Mouse (Mus musculus) hindbrain, embryonic 15.5 days (tissue): ENCODE measurements around the gene Nhsl1. TPM values are rescaled to one million over a fixed set of nuclear protein-coding genes. Genes with fewer than 3 reads are reported as not detected.

Experiments
- ATAC-seq: fragments of 200-750 bp; cut with Nextera tagmentation; 2 replicates; pipeline ENCODE4 v1.8.0; 2017; ENCODE audit warnings: low read depth, moderate number of reproducible peaks, moderate TSS enrichment; ENCODE audit not compliant: low FRiP score
- H3K27ac ChIP-seq: fragments of 300-500 bp; sonication (generic); replicated peaks from 2 replicates; pipeline ENCODE4 v1.5.1; 2015; ENCODE audit warnings: mild to moderate bottlenecking, inconsistent platforms
- H3K27me3 ChIP-seq: fragments of 300-500 bp; sonication (generic); 2 replicates; pipeline ENCODE4 v1.6.1; 2015; ENCODE audit warnings: control low read depth, inconsistent platforms
- H3K36me3 ChIP-seq: fragments of 300-500 bp; sonication (generic); 2 replicates; pipeline ENCODE4 v1.6.1; 2015; ENCODE audit warnings: control low read depth, inconsistent platforms
- H3K4me1 ChIP-seq: fragments of 300-500 bp; sonication (generic); replicated peaks from 2 replicates; pipeline ENCODE4 v1.6.1; 2015; ENCODE audit warnings: control low read depth, inconsistent platforms
- H3K4me2 ChIP-seq: fragments of 300-500 bp; sonication (generic); 2 replicates; pipeline ENCODE4 v1.6.1; 2015; ENCODE audit warnings: moderate library complexity, mild to moderate bottlenecking, inconsistent platforms
- H3K4me3 ChIP-seq: fragments of 300-500 bp; sonication (generic); 2 replicates; pipeline ENCODE4 v1.5.1; 2015; ENCODE audit warnings: mild to moderate bottlenecking, inconsistent platforms
- H3K9ac ChIP-seq: fragments of 300-500 bp; sonication (generic); 2 replicates; pipeline ENCODE4 v1.6.1; 2015; ENCODE audit warnings: inconsistent platforms
- H3K9me3 ChIP-seq: fragments of 300-500 bp; sonication (generic); 2 replicates; pipeline ENCODE4 v1.6.1; 2016; ENCODE audit warnings: control low read depth, inconsistent platforms
- WGBS: fragments of 180-500 bp; shearing (Covaris S2); methylation state at CpG from one replicate; pipeline ENCODE4 v1.1.7; 2015; 5-methylcytosine and 5-hydroxymethylcytosine counted together
- polyA plus RNA-seq: library from polyadenylated mRNA; unstranded; fragments of >200 nt; fragmentation: Nextera tagmentation; extraction: Ambion mirVana; gene quantifications from 2 replicates; pipeline ENCODE4 v1.2.1, GENCODE M21; 2015

The Nhsl1 gene
- polyA plus RNA-seq, 1 experiment from 2014 or later: 15.6 TPM

DNA sequence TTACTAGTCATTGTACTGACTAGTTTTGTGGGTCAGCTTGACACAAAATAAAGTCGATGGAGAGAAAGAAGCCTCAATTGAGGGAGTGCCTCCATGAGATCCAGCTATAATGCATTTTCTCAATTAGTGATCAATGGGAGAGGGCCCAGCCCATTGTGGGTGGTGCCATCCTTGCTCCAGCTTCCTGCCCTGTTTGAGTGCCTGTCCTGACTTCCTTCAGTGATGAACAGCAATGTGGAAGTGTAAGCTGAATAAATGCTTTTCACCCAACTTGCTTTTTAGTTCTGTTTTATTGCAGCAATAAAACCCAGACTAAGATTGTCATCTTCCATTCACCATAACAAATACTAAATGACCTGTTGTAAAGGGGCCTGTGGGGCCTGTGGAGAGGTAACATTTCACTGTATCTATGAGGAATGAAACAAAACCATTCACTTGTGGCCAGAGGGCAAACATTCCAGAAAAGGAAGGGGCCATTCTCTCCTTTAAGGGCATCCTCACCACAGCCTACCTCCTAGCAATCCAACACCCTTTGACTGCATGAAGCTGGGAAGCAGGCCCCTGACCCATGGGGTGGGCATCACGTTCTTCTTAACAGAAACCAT, 189.2 kb downstream of the Nhsl1 start:
- H3K9ac ChIP-seq: no peak overlapping the region
- peaks cover 34% of the 10 kb centered on the region for H3K4me1 ChIP-seq
- H3K9me3 ChIP-seq: no peaks in the 10 kb centered on the region
- no peaks in the 10 kb centered on the region for H3K36me3 ChIP-seq
- 53% methylated on average over 2 of the region's 2 CpGs for WGBS
- peak; percentile 20; the same call in 1 of the 2 replicates for ATAC-seq
- H3K27me3 ChIP-seq: no peaks in the 10 kb centered on the region
- no peak overlapping the region for H3K4me3 ChIP-seq
- H3K27ac ChIP-seq: peak overlapping the region; percentile 66
- no peak overlapping the region for H3K4me2 ChIP-seq

- no peak overlapping the region for H3K4me3 ChIP-seq
- peaks cover 34% of the 10 kb centered on the region for H3K4me1 ChIP-seq
- H3K27ac ChIP-seq: peak overlapping the region; percentile 66
- no peaks in the 10 kb centered on the region for H3K36me3 ChIP-seq
- ATAC-seq: peak; percentile 72
- H3K9me3 ChIP-seq: no peaks in the 10 kb centered on the region
- no peak overlapping the region for H3K4me2 ChIP-seq
- no peaks in the 10 kb centered on the region for H3K27me3 ChIP-seq
- H3K9ac ChIP-seq: no peak overlapping the region
- 72% methylated on average over 1 of the region's 1 CpGs for WGBS
These were observed 189.8 kb downstream of the Nhsl1 start for GRCm38 (mm10) chr10:18508586-18508985.

DNA sequence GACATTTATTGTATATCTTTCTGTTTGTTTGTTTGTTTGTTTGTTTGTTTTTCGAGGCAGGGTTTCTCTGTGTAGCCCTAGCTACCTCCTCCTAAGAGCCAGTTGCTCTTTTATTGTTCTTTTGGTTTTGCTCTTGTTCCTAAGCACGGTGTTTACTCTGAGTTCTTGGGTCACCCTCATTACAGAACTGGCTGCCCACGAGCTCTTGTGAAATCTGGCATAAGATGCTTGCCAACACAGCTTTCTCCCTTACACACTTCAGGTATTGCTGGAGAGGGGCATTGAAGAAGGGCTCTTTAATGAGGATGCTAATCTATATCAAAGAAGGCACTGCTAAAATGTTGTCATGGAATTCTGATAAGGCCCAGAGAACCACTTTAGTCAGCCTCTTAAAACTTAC, 191.9 kb downstream of the Nhsl1 start:
- WGBS: 77% methylated on average over 3 of the region's 3 CpGs
- Histone ChIP-seq H3K4me2 (no peak overlapping the region), H3K9me3 (no peaks in the 10 kb centered on the region), H3K9ac (no peak overlapping the region), H3K36me3 (no peaks in the 10 kb centered on the region), H3K4me3 (no peak overlapping the region), H3K4me1 (peaks cover 31% of the 10 kb centered on the region), H3K27me3 (no peaks in the 10 kb centered on the region), H3K27ac (no peak overlapping the region)
- ATAC-seq: no peak

DNA sequence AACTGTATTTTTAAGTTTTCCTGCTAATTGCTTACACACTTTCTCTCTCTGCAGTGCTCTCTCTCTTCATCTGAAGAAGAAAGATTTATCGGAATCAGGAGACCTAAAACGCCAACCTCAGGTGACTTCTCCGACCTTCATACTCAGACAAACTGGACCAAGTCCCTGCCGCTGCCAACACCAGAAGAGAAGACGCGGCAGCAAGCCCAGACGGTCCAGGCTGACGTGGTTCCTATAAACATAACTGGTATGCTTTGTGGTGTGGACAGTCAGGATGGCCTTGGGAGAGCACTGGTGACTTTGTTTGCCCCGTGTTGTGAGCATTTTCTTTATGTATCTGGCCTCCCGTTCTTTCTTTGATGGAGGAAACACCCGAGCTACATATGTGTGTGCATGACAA, 192.7 kb downstream of the Nhsl1 start:
- Histone ChIP-seq H3K9ac (no peak overlapping the region), H3K4me1 (peaks cover 23% of the 10 kb centered on the region), H3K9me3 (no peaks in the 10 kb centered on the region), H3K27me3 (no peaks in the 10 kb centered on the region), H3K36me3 (no peaks in the 10 kb centered on the region), H3K4me2 (no peak overlapping the region), H3K4me3 (no peak overlapping the region), H3K27ac (no peak overlapping the region)
- ATAC-seq: no peak
- 94% methylated on average over 11 of the region's 11 CpGs for WGBS

DNA sequence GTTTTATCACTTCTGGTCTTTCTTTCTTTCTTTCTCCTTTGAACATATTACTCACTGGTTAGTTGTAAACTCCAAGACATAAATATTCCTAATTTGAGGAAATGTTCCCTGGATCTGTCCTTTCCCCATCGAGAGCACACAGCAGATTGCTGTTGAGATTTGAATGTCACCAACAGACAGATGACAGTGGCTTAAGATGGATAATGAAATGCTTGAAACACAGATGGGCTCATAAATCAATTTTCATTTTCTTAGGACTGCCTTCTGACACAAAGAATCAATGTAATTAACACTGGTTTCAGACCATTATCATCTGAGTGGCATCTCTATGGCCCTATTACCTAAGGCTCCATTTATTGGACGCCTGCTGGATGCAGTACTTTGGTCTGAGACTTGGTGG, 203.8 kb downstream of the Nhsl1 start:
- no peak overlapping the region for H3K4me2 ChIP-seq
- H3K4me3 ChIP-seq: no peak overlapping the region
- H3K36me3 ChIP-seq: peaks cover 7% of the 10 kb centered on the region; the same call in 1 of the 2 replicates
- no peak overlapping the region for H3K27ac ChIP-seq
- no peak overlapping the region for H3K9ac ChIP-seq
- WGBS: 53% methylated on average over 2 of the region's 2 CpGs
- no peaks in the 10 kb centered on the region for H3K9me3 ChIP-seq
- no peaks in the 10 kb centered on the region for H3K27me3 ChIP-seq
- H3K4me1 ChIP-seq: peaks cover 31% of the 10 kb centered on the region
- no peak for ATAC-seq

- Histone ChIP-seq H3K27ac (0 out of 2 replicates have a peak overlapping the region, but pooled peaks have one; percentile 61), H3K27me3 (no peaks in the 10 kb centered on the region), H3K4me1 (peaks cover 31% of the 10 kb centered on the region), H3K4me3 (no peak overlapping the region), H3K9ac (no peak overlapping the region), H3K4me2 (no peak overlapping the region), H3K9me3 (no peaks in the 10 kb centered on the region), H3K36me3 (peaks cover 7% of the 10 kb centered on the region; the same call in 1 of the 2 replicates)
- no peak for ATAC-seq
- WGBS: 63% methylated on average over 15 of the region's 15 CpGs
These were observed 206.5 kb downstream of the Nhsl1 start for GRCm38 (mm10) chr10:18525311-18525710.

GRCm38 (mm10) chr10:18525726-18526125, 206.9 kb downstream of the Nhsl1 start:
- Histone ChIP-seq H3K4me2 (no peak overlapping the region), H3K9ac (no peak overlapping the region), H3K36me3 (peaks cover 8% of the 10 kb centered on the region; the same call in 1 of the 2 replicates), H3K4me3 (no peak overlapping the region), H3K27ac (peak overlapping the region; percentile 61), H3K4me1 (peaks cover 31% of the 10 kb centered on the region), H3K9me3 (no peaks in the 10 kb centered on the region), H3K27me3 (no peaks in the 10 kb centered on the region)
- peak; percentile 21; the same call in 1 of the 2 replicates for ATAC-seq
- WGBS: 42% methylated on average over 9 of the region's 9 CpGs

DNA sequence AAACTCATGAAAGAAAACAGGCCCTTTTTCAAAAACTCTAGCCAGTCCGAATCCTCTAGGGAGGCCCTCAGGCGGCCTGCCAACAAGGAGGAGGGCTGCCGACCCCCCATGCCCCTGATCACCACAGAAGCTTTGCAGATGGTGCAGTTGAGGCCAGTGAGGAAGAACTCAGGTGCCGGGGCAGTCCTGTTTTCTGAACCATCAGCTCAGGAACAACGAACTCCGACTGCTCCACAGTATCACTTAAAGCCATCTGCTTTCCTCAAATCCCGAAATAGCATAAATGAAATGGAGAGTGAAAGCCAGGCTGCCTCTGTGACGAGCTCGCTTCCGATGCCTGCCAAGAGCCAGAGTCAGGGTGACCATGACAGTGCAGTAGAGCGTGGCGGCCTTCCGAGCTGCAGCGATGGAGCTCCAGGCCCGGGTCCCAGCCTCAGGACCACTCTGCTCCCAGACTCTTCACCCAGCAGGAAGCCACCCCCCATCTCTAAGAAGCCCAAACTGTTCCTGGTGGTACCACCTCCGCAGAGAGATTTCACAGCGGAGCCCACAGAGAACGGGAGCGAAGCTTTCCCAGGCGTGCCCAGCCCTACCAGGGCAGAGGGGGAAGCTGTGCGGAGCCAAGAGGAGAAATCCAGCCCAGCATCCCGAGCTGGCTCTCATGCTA, 207.5 kb downstream of the Nhsl1 start:
- H3K4me3 ChIP-seq: no peak overlapping the region
- H3K9me3 ChIP-seq: no peaks in the 10 kb centered on the region
- H3K4me2 ChIP-seq: no peak overlapping the region
- H3K4me1 ChIP-seq: peaks cover 31% of the 10 kb centered on the region
- H3K27me3 ChIP-seq: no peaks in the 10 kb centered on the region
- no peak overlapping the region for H3K9ac ChIP-seq
- peaks cover 14% of the 10 kb centered on the region for H3K36me3 ChIP-seq
- WGBS: 55% methylated on average over 22 of the region's 22 CpGs
- peak; percentile 75 for ATAC-seq
- H3K27ac ChIP-seq: peak overlapping the region; percentile 61

- H3K27me3 ChIP-seq: no peaks in the 10 kb centered on the region
- 70% methylated on average over 20 of the region's 20 CpGs for WGBS
These were observed 208.3 kb downstream of the Nhsl1 start for GRCm38 (mm10) chr10:18526851-18527675.

GRCm38 (mm10) chr10:18527766-18528165, 209.0 kb downstream of the Nhsl1 start:
- H3K36me3 ChIP-seq: peaks cover 23% of the 10 kb centered on the region
- no peak overlapping the region for H3K4me3 ChIP-seq
- no peak overlapping the region for H3K9ac ChIP-seq
- no peak overlapping the region for H3K27ac ChIP-seq
- 66% methylated on average over 7 of the region's 7 CpGs for WGBS
- H3K27me3 ChIP-seq: no peaks in the 10 kb centered on the region
- H3K4me1 ChIP-seq: peaks cover 31% of the 10 kb centered on the region
- no peak overlapping the region for H3K4me2 ChIP-seq
- H3K9me3 ChIP-seq: no peaks in the 10 kb centered on the region
- ATAC-seq: no peak

More at GRCm38 (mm10) chr10:18526851-18527675, 208.3 kb downstream of the Nhsl1 start:
- Histone ChIP-seq H3K4me3 (no peak overlapping the region), H3K4me2 (no peak overlapping the region), H3K36me3 (peaks cover 22% of the 10 kb centered on the region), H3K4me1 (peaks cover 31% of the 10 kb centered on the region), H3K27ac (peak overlapping the region; percentile 61), H3K9me3 (no peaks in the 10 kb centered on the region), H3K9ac (no peak overlapping the region)
- ATAC-seq: peak; percentile 14; the same call in 1 of the 2 replicates

GRCm38 (mm10) chr10:18528475-18528874, 209.7 kb downstream of the Nhsl1 start:
- Histone ChIP-seq H3K36me3 (peaks cover 23% of the 10 kb centered on the region), H3K27me3 (no peaks in the 10 kb centered on the region), H3K4me3 (no peak overlapping the region), H3K4me1 (peaks cover 31% of the 10 kb centered on the region), H3K4me2 (no peak overlapping the region), H3K27ac (no peak overlapping the region), H3K9ac (no peak overlapping the region), H3K9me3 (no peaks in the 10 kb centered on the region)
- no peak for ATAC-seq
- WGBS: 51% methylated on average over 5 of the region's 5 CpGs

DNA sequence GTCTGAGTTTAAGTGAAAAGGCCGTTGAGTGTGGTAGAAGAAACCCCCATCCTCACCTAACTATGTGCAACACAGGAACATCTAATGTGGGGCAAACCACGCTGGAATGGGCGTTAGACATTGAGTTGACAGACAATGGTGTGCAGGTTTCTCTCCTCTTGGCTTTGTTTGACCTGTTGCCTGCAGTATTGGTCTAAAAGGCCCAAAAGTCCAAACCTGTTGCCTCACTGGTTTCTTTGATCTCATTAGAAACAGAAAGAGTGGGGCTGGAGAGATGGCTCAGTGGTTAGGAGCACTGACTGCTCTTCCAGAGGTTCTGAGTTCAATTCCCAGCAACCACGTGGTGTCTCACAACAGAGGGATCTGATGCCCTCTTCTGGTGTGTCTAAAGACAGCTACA, 210.4 kb downstream of the Nhsl1 start:
- Histone ChIP-seq H3K27me3 (no peaks in the 10 kb centered on the region), H3K9ac (no peak overlapping the region), H3K36me3 (peaks cover 19% of the 10 kb centered on the region), H3K4me1 (peaks cover 31% of the 10 kb centered on the region), H3K4me3 (no peak overlapping the region), H3K27ac (no peak overlapping the region), H3K4me2 (no peak overlapping the region), H3K9me3 (no peaks in the 10 kb centered on the region)
- WGBS: 87% methylated on average over 4 of the region's 4 CpGs
- ATAC-seq: no peak
